Mouse (Mus musculus) G1E (cell line): ENCODE results near the gene Zfp984. TPM values are rescaled to one million over a fixed set of nuclear protein-coding genes. Genes with fewer than 3 reads are reported as not detected.

Source experiments
- polyA plus RNA-seq: library from polyadenylated mRNA; stranded (reverse); fragments of >175 nt; gene quantifications from 2 replicates; pipeline ENCODE4 v1.2.3, GENCODE M21; 2012
- total RNA-seq, 2 experiments: library from RNA; stranded (forward) in 1 of 2; stranded (reverse) in 1 of 2; fragments of 200-1000 nt in 1 of 2; fragments of >200 nt in 1 of 2; fragmentation: Nextera tagmentation in 1 of 2; gene quantifications; 2 replicates each; pipeline ENCODE4 v1.2.3; 2014 to 2017

Zfp984 gene
- total and polyA plus RNA-seq, 3 experiments, result 2.5 to 121 (median 36.5) TPM

Other genes starting within 250 kb of the Zfp984 start
- not detected in 2 replicates for gene Zfp979, start 167.3 kb downstream of the Zfp984 start, total RNA-seq (2014; fragmentation: Nextera tagmentation)
- 0.70 and 0.82 TPM in 2 replicates for gene Zfp979, start 167.3 kb downstream of the Zfp984 start, total RNA-seq (2017)
- not detected in 2 replicates for gene Zfp979, start 167.3 kb downstream of the Zfp984 start, polyA plus RNA-seq
- gene Zfp534, start 107.2 kb downstream of the Zfp984 start, total RNA-seq (2014; fragmentation: Nextera tagmentation), result 12.5 and 13.9 TPM in 2 replicates
- 1.9 and 2.0 TPM in 2 replicates for gene Zfp534, start 107.2 kb downstream of the Zfp984 start, total RNA-seq (2017)
- gene Zfp534, start 107.2 kb downstream of the Zfp984 start, polyA plus RNA-seq, result 0.02 and 0.07 TPM in 2 replicates
- gene Zfp933, start 38.6 kb upstream of the Zfp984 start, total RNA-seq (2014; fragmentation: Nextera tagmentation), result 12.4 and 15.2 TPM in 2 replicates
- 9.3 and 10.9 TPM in 2 replicates for gene Zfp933, start 38.6 kb upstream of the Zfp984 start, total RNA-seq (2017)
- gene Zfp933, start 38.6 kb upstream of the Zfp984 start, polyA plus RNA-seq, result 0.11 and 0.15 TPM in 2 replicates
- gene Miip, start 59.0 kb upstream of the Zfp984 start, total RNA-seq (2014; fragmentation: Nextera tagmentation), result not detected in 2 replicates
- gene Miip, start 59.0 kb upstream of the Zfp984 start, total RNA-seq (2017), result 0.05 TPM in 1 of 2 replicates, not detected in the other
- gene Miip, start 59.0 kb upstream of the Zfp984 start, polyA plus RNA-seq, result 0.06 TPM in 1 of 2 replicates, not detected in the other
- gene Fv1, start 59.2 kb upstream of the Zfp984 start, total RNA-seq (2014; fragmentation: Nextera tagmentation), result not detected in 2 replicates
- gene Fv1, start 59.2 kb upstream of the Zfp984 start, total RNA-seq (2017), result not detected in 2 replicates
- gene Fv1, start 59.2 kb upstream of the Zfp984 start, polyA plus RNA-seq, result not detected in 2 replicates
- gene Mfn2, start 94.9 kb upstream of the Zfp984 start, total RNA-seq (2014; fragmentation: Nextera tagmentation), result 18.6 and 21.0 TPM in 2 replicates
- 14.8 and 18.3 TPM in 2 replicates for gene Mfn2, start 94.9 kb upstream of the Zfp984 start, total RNA-seq (2017)
- gene Mfn2, start 94.9 kb upstream of the Zfp984 start, polyA plus RNA-seq, result 14.6 and 18.9 TPM in 2 replicates
- gene Plod1, start 127.0 kb upstream of the Zfp984 start, total RNA-seq (2014; fragmentation: Nextera tagmentation), result 0.44 and 2.3 TPM in 2 replicates
- gene Plod1, start 127.0 kb upstream of the Zfp984 start, total RNA-seq (2017), result 2.9 and 4.6 TPM in 2 replicates
- gene Plod1, start 127.0 kb upstream of the Zfp984 start, polyA plus RNA-seq, result 0.75 and 0.90 TPM in 2 replicates
- gene 2510039O18Rik, start 131.1 kb upstream of the Zfp984 start, total RNA-seq (2014; fragmentation: Nextera tagmentation), result 27.5 and 33.5 TPM in 2 replicates
- 31.5 and 37.2 TPM in 2 replicates for gene 2510039O18Rik, start 131.1 kb upstream of the Zfp984 start, total RNA-seq (2017)
- 84.0 and 84.6 TPM in 2 replicates for gene 2510039O18Rik, start 131.1 kb upstream of the Zfp984 start, polyA plus RNA-seq
- gene Nppb, start 176.0 kb upstream of the Zfp984 start, total RNA-seq (2014; fragmentation: Nextera tagmentation), result not detected in 2 replicates
- gene Nppb, start 176.0 kb upstream of the Zfp984 start, total RNA-seq (2017), result not detected in 2 replicates
- gene Nppb, start 176.0 kb upstream of the Zfp984 start, polyA plus RNA-seq, result not detected in 2 replicates
- not detected in 2 replicates for gene Nppa, start 190.9 kb upstream of the Zfp984 start, total RNA-seq (2014; fragmentation: Nextera tagmentation)
- 0.17 TPM in 1 of 2 replicates, not detected in the other for gene Nppa, start 190.9 kb upstream of the Zfp984 start, total RNA-seq (2017)
- gene Nppa, start 190.9 kb upstream of the Zfp984 start, polyA plus RNA-seq, result not detected in 2 replicates
- 20.1 and 21.0 TPM in 2 replicates for gene Clcn6, start 229.0 kb upstream of the Zfp984 start, total RNA-seq (2014; fragmentation: Nextera tagmentation)
- gene Clcn6, start 229.0 kb upstream of the Zfp984 start, total RNA-seq (2017), result 13.6 and 16.1 TPM in 2 replicates
- gene Clcn6, start 229.0 kb upstream of the Zfp984 start, polyA plus RNA-seq, result 5.2 and 6.2 TPM in 2 replicates
- 7.0 and 12.5 TPM in 2 replicates for gene Mthfr, start 229.3 kb upstream of the Zfp984 start, total RNA-seq (2014; fragmentation: Nextera tagmentation)
- gene Mthfr, start 229.3 kb upstream of the Zfp984 start, total RNA-seq (2017), result 7.3 and 9.4 TPM in 2 replicates
- 6.3 and 9.2 TPM in 2 replicates for gene Mthfr, start 229.3 kb upstream of the Zfp984 start, polyA plus RNA-seq